Mouse (Mus musculus): ENCODE results near the gene Tbrg4. TPM values are rescaled to one million over a fixed set of nuclear protein-coding genes. Genes with fewer than 3 reads are reported as not detected.

The Tbrg4 gene
- polyA plus RNA-seq, 1 experiment = 15.5 TPM

GRCm38 (mm10) chr11:6624619-6625382 lies 1.1 kb downstream of the Tbrg4 start:
- TF ChIP-seq CTCF (IDR thresholded peaks at IDR 0.05; ENCODE audit: low read depth, low read length) (no peak), POLR2A (IDR thresholded peaks at IDR 0.05; ENCODE audit: borderline replicate concordance, low read depth, low read length) (no peak)
- peak overlapping the region; percentile 85 for H3K27ac ChIP-seq (ENCODE audit: insufficient read depth, low read depth, low read length)
- peaks cover 22% of the 10 kb centered on the region for H3K4me1 ChIP-seq (ENCODE audit: control insufficient read depth, insufficient read depth, low read length)
- H3K4me3 ChIP-seq (ENCODE audit: insufficient read depth, low read length) = peak overlapping the region; percentile 90

GRCm38 (mm10) chr11:6623704-6624103 lies 2.2 kb downstream of the Tbrg4 start:
- peaks cover 19% of the 10 kb centered on the region for H3K4me1 ChIP-seq (ENCODE audit: control insufficient read depth, insufficient read depth, low read length)
- no peak for TF ChIP-seq POLR2A (IDR thresholded peaks at IDR 0.05; ENCODE audit: borderline replicate concordance, low read depth, low read length)
- TF ChIP-seq CTCF (IDR thresholded peaks at IDR 0.05; ENCODE audit: low read depth, low read length) = no peak
- peak overlapping the region; percentile 85; the same call in 1 of the 2 replicates for H3K27ac ChIP-seq (ENCODE audit: insufficient read depth, low read depth, low read length)
- H3K4me3 ChIP-seq (ENCODE audit: insufficient read depth, low read length) = peak overlapping the region; percentile 90

- Histone ChIP-seq H3K27ac (ENCODE audit: insufficient read depth, low read depth, low read length) (no peak overlapping the region), H3K4me1 (ENCODE audit: control insufficient read depth, insufficient read depth, low read length) (no peaks in the 10 kb centered on the region), H3K4me3 (ENCODE audit: insufficient read depth, low read length) (no peak overlapping the region)
- TF ChIP-seq POLR2A (IDR thresholded peaks at IDR 0.05; ENCODE audit: borderline replicate concordance, low read depth, low read length) (no peak), CTCF (IDR thresholded peaks at IDR 0.05; ENCODE audit: low read depth, low read length) (no peak)
These were observed 10.3 kb downstream of the Tbrg4 start for GRCm38 (mm10) chr11:6615250-6616205.

- Histone ChIP-seq H3K4me3 (ENCODE audit: insufficient read depth, low read length) (0 out of 2 replicates have a peak within 1 kb of the TSS, but pooled peaks have one; percentile 8), H3K4me1 (ENCODE audit: control insufficient read depth, insufficient read depth, low read length) (no peaks in the 10 kb centered on the region), H3K27ac (ENCODE audit: insufficient read depth, low read depth, low read length) (no peak within 1 kb of the TSS)
- TF ChIP-seq CTCF (IDR thresholded peaks at IDR 0.05; ENCODE audit: low read depth, low read length) = no peak
- TF ChIP-seq POLR2A (IDR thresholded peaks at IDR 0.05; ENCODE audit: borderline replicate concordance, low read depth, low read length) = no peak
These were observed 20.1 kb downstream of the Tbrg4 start, which contains the start of gene Nacad for GRCm38 (mm10) chr11:6605491-6606399. Gene Nacad, minus strand, starts transcription at chr11:6606053.

- TF ChIP-seq POLR2A (IDR thresholded peaks at IDR 0.05; ENCODE audit: borderline replicate concordance, low read depth, low read length) = no peak
- no peak for TF ChIP-seq CTCF (IDR thresholded peaks at IDR 0.05; ENCODE audit: low read depth, low read length)
- Histone ChIP-seq H3K4me1 (ENCODE audit: control insufficient read depth, insufficient read depth, low read length) (no peaks in the 10 kb centered on the region), H3K27ac (ENCODE audit: insufficient read depth, low read depth, low read length) (no peak overlapping the region), H3K4me3 (ENCODE audit: insufficient read depth, low read length) (no peak overlapping the region)
These were observed 20.8 kb downstream of the Tbrg4 start for GRCm38 (mm10) chr11:6605021-6605481.

GRCm38 (mm10) chr11:6604604-6604936 lies 21.3 kb downstream of the Tbrg4 start:
- TF ChIP-seq POLR2A (IDR thresholded peaks at IDR 0.05; ENCODE audit: borderline replicate concordance, low read depth, low read length) (no peak), CTCF (IDR thresholded peaks at IDR 0.05; ENCODE audit: low read depth, low read length) (no peak)
- Histone ChIP-seq H3K27ac (ENCODE audit: insufficient read depth, low read depth, low read length) (no peak overlapping the region), H3K4me3 (ENCODE audit: insufficient read depth, low read length) (no peak overlapping the region), H3K4me1 (ENCODE audit: control insufficient read depth, insufficient read depth, low read length) (no peaks in the 10 kb centered on the region)

GRCm38 (mm10) chr11:6603887-6604603 lies 21.8 kb downstream of the Tbrg4 start:
- no peak for TF ChIP-seq POLR2A (IDR thresholded peaks at IDR 0.05; ENCODE audit: borderline replicate concordance, low read depth, low read length)
- TF ChIP-seq CTCF (IDR thresholded peaks at IDR 0.05; ENCODE audit: low read depth, low read length) = no peak

GRCm38 (mm10) chr11:6603224-6603623 lies 22.6 kb downstream of the Tbrg4 start:
- TF ChIP-seq CTCF (IDR thresholded peaks at IDR 0.05; ENCODE audit: low read depth, low read length) (no peak), POLR2A (IDR thresholded peaks at IDR 0.05; ENCODE audit: borderline replicate concordance, low read depth, low read length) (no peak)
- Histone ChIP-seq H3K4me1 (ENCODE audit: control insufficient read depth, insufficient read depth, low read length) (no peaks in the 10 kb centered on the region), H3K4me3 (ENCODE audit: insufficient read depth, low read length) (no peak overlapping the region), H3K27ac (ENCODE audit: insufficient read depth, low read depth, low read length) (no peak overlapping the region)

More at GRCm38 (mm10) chr11:6603887-6604603, 21.8 kb downstream of the Tbrg4 start:
- Histone ChIP-seq H3K4me3 (ENCODE audit: insufficient read depth, low read length) (no peak overlapping the region), H3K27ac (ENCODE audit: insufficient read depth, low read depth, low read length) (no peak overlapping the region), H3K4me1 (ENCODE audit: control insufficient read depth, insufficient read depth, low read length) (no peaks in the 10 kb centered on the region)
